Comparison of ENCODE assay signal across 11 mouse cellular contexts in genomic region chr4:145192686-145193085, GRCm38 (mm10). TPM values are rescaled to one million over a fixed set of nuclear protein-coding genes. Genes with fewer than 3 reads are reported as not detected.
DNase-seq lines count a peak whose midpoint lies in the region; ATAC-seq and TF ChIP-seq lines count a peak whose summit lies in the region.
"Had no signal": no experiment of that assay in that cellular context is flagged by ENCODE, and none has a peak within 500 bp of the region (broad histone marks: within the 10 kb centered on the region; RNA-seq: fewer than 3 reads in every experiment).

No protein-coding gene starts in this region.

- H3K4me3 ChIP-seq in gastrocnemius, adult 2 months = peak overlapping the region; percentile 93
- no peak overlapping the region for H3K4me3 ChIP-seq in left cerebral cortex, adult 2 months

- H3K27ac ChIP-seq in gastrocnemius, adult 2 months = peak overlapping the region; percentile 98
- H3K27ac ChIP-seq in left cerebral cortex, adult 2 months = no peak overlapping the region

- intact Hi-C loops in heart, postnatal 25 days (cut with DNase I) = loop anchor here (5.0 kb wide), 1 partner anchor 35 kb away; no protein-coding TSS in a partner anchor
- intact Hi-C loops in gastrocnemius, adult 2 months (cut with DNase I) = loop anchor here (1.0 kb wide), 1 partner anchor 36 kb away; no protein-coding TSS in a partner anchor
- intact Hi-C loops in left cerebral cortex, adult 2 months (cut with DNase I) = no loop called here

- peak; percentile 90 for DNase-seq in heart, adult 11 months
- no peak for DNase-seq in heart, postnatal 25 days (ENCODE audit: low spot score)
- peak; percentile 89 for DNase-seq in adrenal gland, adult 2 months
- DNase-seq in gastrocnemius, adult 2 months = peak; percentile 66
- DNase-seq in kidney, postnatal 25 days = peak; percentile 54 to 69
- no peak for DNase-seq in left cerebral cortex, adult 2 months (ENCODE audit: extremely low spot score in 1 of 2, low spot score in 2 of 2)
- no peak for DNase-seq in lung, postnatal 10 days
- DNase-seq: B cell, adult 2 months; spleen, adult 18-20 months had no signal

- no peak for TF ChIP-seq CTCF in gastrocnemius, adult 2 months (IDR thresholded peaks at IDR 0.05)
- TF ChIP-seq CTCF in left cerebral cortex, adult 2 months (IDR thresholded peaks at IDR 0.05) = no peak

- ATAC-seq in megakaryocyte-erythroid progenitor cell, adult 5-6 weeks (replicated peaks; ENCODE audit: low FRiP score, low TSS enrichment, poor library complexity, severe bottlenecking) = no peak
- ATAC-seq: midbrain, embryonic 16.5 days had no signal

RNA-seq across cellular contexts. Expression of gene Vps13d, which starts 2.1 kb away (rescaled TPM):
- 10 to 100 TPM; 61.5 to 64.3 TPM for total RNA-seq in heart, postnatal 25 days (2021)
- 10 to 100 TPM; 49.7 to 56.2 TPM for total RNA-seq in adrenal gland, adult 2 months (2021)
- 10.2 and 13.3 TPM in 2 replicates for polyA plus RNA-seq in adrenal gland, adult 2 months (2012; rRNA removed)
- 10 to 100 TPM; 35.6 to 37.0 TPM for total RNA-seq in gastrocnemius, adult 2 months (2021)
- 10 to 100 TPM; 63.2 to 64.4 TPM for total RNA-seq in left cerebral cortex, adult 2 months (2021)
- 37.1 and 58.5 TPM in 2 replicates for total RNA-seq in megakaryocyte-erythroid progenitor cell, adult 5-6 weeks (2014; fragmentation: Nextera tagmentation)
- 35.8 and 59.8 TPM in 2 replicates for total RNA-seq in megakaryocyte-erythroid progenitor cell, adult 5-6 weeks (2017)

RNA-seq across cellular contexts. Expression of gene Tnfrsf1b, which starts 54.0 kb away (rescaled TPM):
- 1 to 10 TPM; 5.3 to 5.5 TPM for total RNA-seq in heart, postnatal 25 days (2021)
- total RNA-seq in adrenal gland, adult 2 months (2021) = 10 to 100 TPM in 1 of 2 experiments, 1 to 10 TPM in 1; 6.9 to 10.6 TPM
- 13.2 and 14.7 TPM in 2 replicates for polyA plus RNA-seq in adrenal gland, adult 2 months (2012; rRNA removed)
- 1 to 10 TPM; 2.5 to 3.0 TPM for total RNA-seq in gastrocnemius, adult 2 months (2021)
- total RNA-seq in left cerebral cortex, adult 2 months (2021) = 1 to 10 TPM; 2.9 to 3.1 TPM
- 2.3 and 4.9 TPM in 2 replicates for total RNA-seq in megakaryocyte-erythroid progenitor cell, adult 5-6 weeks (2014; fragmentation: Nextera tagmentation)
- 1.9 and 3.7 TPM in 2 replicates for total RNA-seq in megakaryocyte-erythroid progenitor cell, adult 5-6 weeks (2017)

Comparison
In these comparisons a context has a peak if more than half of its experiments do, and no peak if none do; other contexts are left out.
1. DNase-seq: peak in heart, adult 11 months (single experiment), adrenal gland, adult 2 months (single experiment), gastrocnemius, adult 2 months (single experiment) and kidney, postnatal 25 days (2 of 2); none in heart, postnatal 25 days (single experiment), left cerebral cortex, adult 2 months (0 of 2) and lung, postnatal 10 days (single experiment).